Mouse (Mus musculus) spleen, adult 2 months (tissue): ENCODE results near the gene Rnf4.

Experiments
- CTCF ChIP-seq: fragments of 200-500 bp; IDR thresholded peaks from 2 replicates; pipeline ENCODE4 v1.5.1; 2011; ENCODE audit warnings: mild to moderate bottlenecking, inconsistent platforms; ENCODE audit not compliant: insufficient read depth, insufficient read length, insufficient replicate concordance; ENCODE audit errors: extremely low read depth
- POLR2A ChIP-seq: fragments of 200-500 bp; IDR thresholded peaks from 2 replicates; pipeline ENCODE4 v1.6.1; 2011; ENCODE audit warnings: low read depth, low read length, inconsistent platforms

- TF ChIP-seq CTCF: no peak
- TF ChIP-seq POLR2A: no peak
Observed at GRCm38 (mm10) chr5:34295141-34295540, 40.9 kb upstream of the Rnf4 start.
